Comparison of ENCODE assay signal across 15 mouse cellular contexts in genomic region chr5:126705871-126706270, GRCm38 (mm10).
"Had no signal": no experiment of that assay in that cellular context is flagged by ENCODE, and none has a peak within 500 bp of the region (broad histone marks: within the 10 kb centered on the region; RNA-seq: fewer than 3 reads in every experiment).

No protein-coding gene starts in this region.

- H3K27ac ChIP-seq: kidney, postnatal 0 days; limb, embryonic 13.5 days; liver, embryonic 14.5 days; midbrain, embryonic 12.5 days; neural tube, embryonic 13.5 days; stomach, embryonic 15.5 days had no signal

- H3K27me3 ChIP-seq: midbrain, embryonic 12.5 days; stomach, embryonic 15.5 days had no signal

- H3K4me1 ChIP-seq: limb, embryonic 13.5 days; midbrain, embryonic 12.5 days; stomach, embryonic 15.5 days had no signal

- ATAC-seq: midbrain, embryonic 16.5 days had no signal

- H3K4me3 ChIP-seq: limb, embryonic 13.5 days; midbrain, embryonic 12.5 days; neural tube, embryonic 13.5 days; stomach, embryonic 15.5 days had no signal

- DNase-seq: kidney, adult 11 months; kidney, adult 9 months; kidney, postnatal 36 days; left cerebral cortex, postnatal 4 days; lung, adult 18-20 months; retina, postnatal 1 day; spleen, adult 18-20 months; thymus, postnatal 4 days had no signal

- H3K9ac ChIP-seq: limb, embryonic 13.5 days; liver, embryonic 14.5 days; midbrain, embryonic 12.5 days; neural tube, embryonic 13.5 days; stomach, embryonic 15.5 days had no signal

- H3K9me3 ChIP-seq: limb, embryonic 13.5 days; midbrain, embryonic 12.5 days; neural tube, embryonic 13.5 days; stomach, embryonic 15.5 days had no signal

- H3K4me2 ChIP-seq: limb, embryonic 13.5 days; midbrain, embryonic 12.5 days; neural tube, embryonic 13.5 days; stomach, embryonic 15.5 days had no signal

- H3K36me3 ChIP-seq: limb, embryonic 13.5 days; midbrain, embryonic 12.5 days; neural tube, embryonic 13.5 days; stomach, embryonic 15.5 days had no signal
